Mouse (Mus musculus): ENCODE data around the gene Gm45711. TPM values are rescaled to one million over a fixed set of nuclear protein-coding genes. Genes with fewer than 3 reads are reported as not detected.

The Gm45711 gene
- polyA plus RNA-seq, 1 experiment from 2014 or later: not detected

Other genes starting within 250 kb of the Gm45711 start
- 15.4 and 15.6 TPM in 2 replicates for gene Cdh5, start 208.5 kb downstream of the Gm45711 start, polyA plus RNA-seq (2016; fragmentation: Nextera tagmentation; extraction: Ambion mirVana)
- gene Bean1, start 139.6 kb downstream of the Gm45711 start, polyA plus RNA-seq (2016; fragmentation: Nextera tagmentation; extraction: Ambion mirVana): 0.20 TPM in 2 replicates
- 20.2 and 21.6 TPM in 2 replicates for gene Tk2, start 61.5 kb downstream of the Gm45711 start, polyA plus RNA-seq (2016; fragmentation: Nextera tagmentation; extraction: Ambion mirVana)
- gene Cklf, start 59.2 kb downstream of the Gm45711 start, polyA plus RNA-seq (2016; fragmentation: Nextera tagmentation; extraction: Ambion mirVana): 39.8 and 41.4 TPM in 2 replicates
- gene Cmtm2a, start 16.9 kb downstream of the Gm45711 start, polyA plus RNA-seq (2016; fragmentation: Nextera tagmentation; extraction: Ambion mirVana): not detected in 2 replicates
- not detected in 2 replicates for gene Cmtm1, start 64 bp upstream of the Gm45711 start, polyA plus RNA-seq (2016; fragmentation: Nextera tagmentation; extraction: Ambion mirVana)
- gene Gm11020, start 11.5 kb upstream of the Gm45711 start, polyA plus RNA-seq (2016; fragmentation: Nextera tagmentation; extraction: Ambion mirVana): not detected in 2 replicates
- not detected in 2 replicates for gene Cmtm2b, start 12.1 kb upstream of the Gm45711 start, polyA plus RNA-seq (2016; fragmentation: Nextera tagmentation; extraction: Ambion mirVana)
- gene Cmtm3, start 29.3 kb upstream of the Gm45711 start, polyA plus RNA-seq (2016; fragmentation: Nextera tagmentation; extraction: Ambion mirVana): 93.4 and 105 TPM in 2 replicates
- 2.2 and 2.4 TPM in 2 replicates for gene Cmtm4, start 85.7 kb upstream of the Gm45711 start, polyA plus RNA-seq (2016; fragmentation: Nextera tagmentation; extraction: Ambion mirVana)
- 69.3 and 74.4 TPM in 2 replicates for gene Dync1li2, start 133.0 kb upstream of the Gm45711 start, polyA plus RNA-seq (2016; fragmentation: Nextera tagmentation; extraction: Ambion mirVana)
- gene Terb1, start 199.8 kb upstream of the Gm45711 start, polyA plus RNA-seq (2016; fragmentation: Nextera tagmentation; extraction: Ambion mirVana): 0.19 and 0.26 TPM in 2 replicates
- gene Nae1, start 224.6 kb upstream of the Gm45711 start, polyA plus RNA-seq (2016; fragmentation: Nextera tagmentation; extraction: Ambion mirVana): 124 and 137 TPM in 2 replicates
- gene Car7, start 224.6 kb upstream of the Gm45711 start, polyA plus RNA-seq (2016; fragmentation: Nextera tagmentation; extraction: Ambion mirVana): 0.75 and 1.00 TPM in 2 replicates